Mouse (Mus musculus): ENCODE measurements at regions not wholly inside any gene's neighbourhood (a gene's known extent, or its start where the extent isn't known, plus 50 kb on each side); places are given as distances from the start of the nearest gene placed in this dataset.
"Not testable (repeated sequence)": the region's sequence is repeated elsewhere in the genome, so short reads cannot be mapped to it uniquely, and the experiment has no call there.

GRCm38 (mm10) chr13:50906431-50906830, 194.2 kb upstream of the Spin1 start:
- DNase-seq (ENCODE audit: low read depth): not testable (repeated sequence)

- no peak for DNase-seq (ENCODE audit: low read depth)
Measured at GRCm38 (mm10) chr13:50906910-50907309, 193.8 kb upstream of the Spin1 start.

- DNase-seq (ENCODE audit: low read depth): not testable (repeated sequence)
Measured at GRCm38 (mm10) chr13:50912776-50913175, 187.9 kb upstream of the Spin1 start.

GRCm38 (mm10) chr13:50934017-50934416, 166.7 kb upstream of the Spin1 start:
- not testable (repeated sequence) for DNase-seq (ENCODE audit: low read depth)

GRCm38 (mm10) chr13:50942561-50942960, 158.1 kb upstream of the Spin1 start:
- DNase-seq (ENCODE audit: low read depth): no peak

GRCm38 (mm10) chr13:50949545-50950226, 151.0 kb upstream of the Spin1 start:
- DNase-seq (ENCODE audit: low read depth): peak; percentile 85

- DNase-seq (ENCODE audit: low read depth): no peak
Measured at GRCm38 (mm10) chr13:50954671-50955070, 146.0 kb upstream of the Spin1 start.

- no peak for DNase-seq (ENCODE audit: low read depth)
Measured at GRCm38 (mm10) chr13:50958051-50958883, 142.4 kb upstream of the Spin1 start.

- no peak for DNase-seq (ENCODE audit: low read depth)
Measured at GRCm38 (mm10) chr13:50960909-50961308, 139.8 kb upstream of the Spin1 start.

- peak; percentile 20 for DNase-seq (ENCODE audit: low read depth)
Measured at GRCm38 (mm10) chr13:50964070-50964469, 136.6 kb upstream of the Spin1 start.

- DNase-seq (ENCODE audit: low read depth): not testable (repeated sequence)
Measured at GRCm38 (mm10) chr13:50965041-50965440, 135.6 kb upstream of the Spin1 start.

- no peak for DNase-seq (ENCODE audit: low read depth)
Measured at GRCm38 (mm10) chr13:50965678-50966077, 135.0 kb upstream of the Spin1 start.

GRCm38 (mm10) chr13:50966826-50967225, 133.9 kb upstream of the Spin1 start:
- no peak for DNase-seq (ENCODE audit: low read depth)

- no peak for DNase-seq (ENCODE audit: low read depth)
Measured at GRCm38 (mm10) chr13:50973379-50973778, 127.3 kb upstream of the Spin1 start.

- no peak for DNase-seq (ENCODE audit: low read depth)
Measured at GRCm38 (mm10) chr13:50975306-50975920, 125.3 kb upstream of the Spin1 start.

- no peak for DNase-seq (ENCODE audit: low read depth)
Measured at GRCm38 (mm10) chr13:50982005-50982404, 118.7 kb upstream of the Spin1 start.

- no peak for DNase-seq (ENCODE audit: low read depth)
Measured at GRCm38 (mm10) chr13:50982990-50983389, 117.7 kb upstream of the Spin1 start.

GRCm38 (mm10) chr13:50991726-50992432, 108.8 kb upstream of the Spin1 start:
- no peak for DNase-seq (ENCODE audit: low read depth)

- no peak for DNase-seq (ENCODE audit: low read depth)
Measured at GRCm38 (mm10) chr13:50999738-51000137, 100.9 kb upstream of the Spin1 start.

GRCm38 (mm10) chr13:51004827-51005226, 95.9 kb upstream of the Spin1 start:
- no peak for DNase-seq (ENCODE audit: low read depth)

GRCm38 (mm10) chr13:51010736-51011135, 89.9 kb upstream of the Spin1 start:
- no peak for DNase-seq (ENCODE audit: low read depth)

GRCm38 (mm10) chr13:51016209-51016608, 84.5 kb upstream of the Spin1 start:
- DNase-seq (ENCODE audit: low read depth): no peak

Measured in c-Kit-positive CD71-negative TER-119-negative erythroid progenitor cells, embryonic 14.5 days (primary cell).